Mouse (Mus musculus): ENCODE data around the gene Ccl21b. TPM values are rescaled to one million over a fixed set of nuclear protein-coding genes. Genes with fewer than 3 reads are reported as not detected.
"Not testable (repeated sequence)": the region's sequence is repeated elsewhere in the genome, so short reads cannot be mapped to it uniquely, and the experiment has no call there.

Ccl21b gene
- polyA plus RNA-seq (2015; fragmentation: Nextera tagmentation; extraction: Ambion mirVana): 2.9 and 3.4 TPM in 2 replicates

DNA sequence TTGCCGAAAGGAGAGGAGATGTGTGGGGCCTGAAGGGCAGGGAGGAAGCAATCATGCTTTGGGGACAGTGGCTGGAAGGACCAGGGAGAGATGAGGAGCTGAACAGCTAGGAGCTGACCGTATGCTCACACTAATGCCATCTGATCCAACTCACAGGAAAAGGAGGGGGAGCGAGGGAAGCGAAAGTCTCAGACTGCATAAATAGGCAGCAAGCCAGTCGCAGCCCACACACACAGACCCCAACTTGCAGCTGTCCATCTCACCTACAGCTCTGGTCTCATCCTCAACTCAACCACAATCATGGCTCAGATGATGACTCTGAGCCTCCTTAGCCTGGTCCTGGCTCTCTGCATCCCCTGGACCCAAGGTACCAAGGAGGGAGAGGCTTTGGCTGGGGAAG, at the start of gene Ccl21b:
Gene Ccl21b (plus strand): TSS at position 301 of the 400 bp plus-strand sequence.
- not testable (repeated sequence) for H3K9me3 ChIP-seq (ENCODE audit: low read length)

DNA sequence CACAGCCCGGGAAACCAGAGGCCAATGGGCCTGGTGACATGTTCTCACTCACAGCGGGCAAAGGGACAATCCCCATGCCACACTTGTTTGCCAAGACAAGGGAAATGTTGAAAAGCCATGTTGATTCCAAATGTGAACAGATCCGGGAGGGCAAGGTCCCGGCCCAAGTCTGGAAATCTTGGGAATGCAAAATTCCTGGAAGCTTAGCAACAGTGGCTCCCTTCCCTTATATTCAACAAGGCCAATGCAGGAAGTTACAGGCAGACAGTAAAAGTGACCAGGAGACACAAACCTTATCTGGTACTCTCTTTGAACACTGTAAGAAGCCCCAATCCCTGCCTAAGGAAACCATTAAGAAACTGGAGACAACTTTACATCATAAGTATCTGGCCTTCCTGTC, 15.2 kb upstream of the Ccl21b start, which contains the start of gene Gm10600:
Gene Gm10600 (plus strand): TSS at position 301 of the 400 bp plus-strand sequence.
- not testable (repeated sequence) for H3K36me3 ChIP-seq (ENCODE audit: insufficient read depth, low read length); H3K9ac ChIP-seq (replicated peaks; ENCODE audit: low read depth); H3K4me2 ChIP-seq (replicated peaks; ENCODE audit: low read depth, low read length); H3K27ac ChIP-seq (ENCODE audit: low read length); H3K4me3 ChIP-seq (ENCODE audit: low read depth, low read length); H3K27me3 ChIP-seq (replicated peaks; ENCODE audit: insufficient read depth, low read length); ATAC-seq; H3K9me3 ChIP-seq (ENCODE audit: low read length); H3K4me1 ChIP-seq (ENCODE audit: insufficient read depth, low read depth, low read length); DNase-seq (ENCODE audit: low spot score)
- WGBS: no CpG with 5 or more reads among the region's 4 CpGs

More for the DNA sequence above, at the start of gene Ccl21b:
- H3K9ac ChIP-seq (replicated peaks; ENCODE audit: low read depth); H3K4me1 ChIP-seq (ENCODE audit: insufficient read depth, low read depth, low read length); H3K4me2 ChIP-seq (replicated peaks; ENCODE audit: low read depth, low read length); H3K4me3 ChIP-seq (ENCODE audit: low read depth, low read length); ATAC-seq; DNase-seq (ENCODE audit: low spot score); H3K27me3 ChIP-seq (replicated peaks; ENCODE audit: insufficient read depth, low read length); H3K27ac ChIP-seq (ENCODE audit: low read length); H3K36me3 ChIP-seq (ENCODE audit: insufficient read depth, low read length): not testable (repeated sequence)
- no CpG with 5 or more reads among the region's 5 CpGs for WGBS

DNA sequence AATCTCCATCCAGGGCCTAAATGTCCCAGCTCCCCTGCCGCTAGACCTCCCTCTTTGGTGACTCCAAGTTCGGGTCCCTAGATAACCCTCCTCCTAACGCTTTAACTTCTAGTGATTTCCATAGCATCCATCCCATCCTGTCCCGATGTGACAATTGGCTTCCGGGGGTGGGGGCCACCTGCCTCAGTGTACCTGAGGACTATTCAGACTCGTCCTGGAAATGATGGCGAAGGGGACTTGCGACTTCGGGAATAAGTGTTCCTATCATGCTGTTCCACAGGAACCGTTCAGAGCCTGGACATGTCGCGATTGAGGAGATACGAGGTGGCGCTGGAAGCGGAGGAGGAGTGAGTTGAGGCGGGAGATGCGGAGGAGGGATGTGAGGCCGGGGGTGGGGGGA, 38.4 kb downstream of the Ccl21b start, which contains the start of gene Gm21953:
Gene Gm21953 (plus strand): TSS at position 301 of the 400 bp plus-strand sequence.
- not testable (repeated sequence) for H3K9me3 ChIP-seq (ENCODE audit: low read length); DNase-seq (ENCODE audit: low spot score); H3K9ac ChIP-seq (replicated peaks; ENCODE audit: low read depth); ATAC-seq; H3K4me2 ChIP-seq (replicated peaks; ENCODE audit: low read depth, low read length); H3K36me3 ChIP-seq (ENCODE audit: insufficient read depth, low read length); H3K4me3 ChIP-seq (ENCODE audit: low read depth, low read length); H3K27ac ChIP-seq (ENCODE audit: low read length); H3K27me3 ChIP-seq (replicated peaks; ENCODE audit: insufficient read depth, low read length); H3K4me1 ChIP-seq (ENCODE audit: insufficient read depth, low read depth, low read length)
- WGBS: no CpG with 5 or more reads among the region's 18 CpGs

Other genes with a start within 250 kb of the Ccl21b start
- gene Gm21093, start 221.0 kb upstream of the Ccl21b start, polyA plus RNA-seq (2015; fragmentation: Nextera tagmentation; extraction: Ambion mirVana): not detected in 2 replicates
- not detected in 2 replicates for gene Gm3893, start 164.6 kb upstream of the Ccl21b start, polyA plus RNA-seq (2015; fragmentation: Nextera tagmentation; extraction: Ambion mirVana)
- 4.8 TPM in 1 of 2 replicates, not detected in the other for gene Gm13304, start 140.9 kb upstream of the Ccl21b start, polyA plus RNA-seq (2015; fragmentation: Nextera tagmentation; extraction: Ambion mirVana)
- not detected in 2 replicates for gene Gm13306, start 102.3 kb upstream of the Ccl21b start, polyA plus RNA-seq (2015; fragmentation: Nextera tagmentation; extraction: Ambion mirVana)
- 0.31 TPM in 1 of 2 replicates, not detected in the other for gene Gm13305, start 87.2 kb upstream of the Ccl21b start, polyA plus RNA-seq (2015; fragmentation: Nextera tagmentation; extraction: Ambion mirVana)
- not detected in 2 replicates for gene Gm10600, start 15.1 kb upstream of the Ccl21b start, polyA plus RNA-seq (2015; fragmentation: Nextera tagmentation; extraction: Ambion mirVana)
- gene Gm21953, start 38.5 kb downstream of the Ccl21b start, polyA plus RNA-seq (2015; fragmentation: Nextera tagmentation; extraction: Ambion mirVana): not detected in 2 replicates
- not detected in 2 replicates for gene Fam205a3, start 62.6 kb downstream of the Ccl21b start, polyA plus RNA-seq (2015; fragmentation: Nextera tagmentation; extraction: Ambion mirVana)
- not detected in 2 replicates for gene Gm21586, start 183.6 kb downstream of the Ccl21b start, polyA plus RNA-seq (2015; fragmentation: Nextera tagmentation; extraction: Ambion mirVana)
- not detected in 2 replicates for gene Gm2163, start 211.0 kb downstream of the Ccl21b start, polyA plus RNA-seq (2015; fragmentation: Nextera tagmentation; extraction: Ambion mirVana)